Mouse (Mus musculus): ENCODE measurements at regions not wholly inside any gene's neighbourhood (a gene's known extent, or its start where the extent isn't known, plus 50 kb on each side); places are given as distances from the start of the nearest gene placed in this dataset.
"Not testable (repeated sequence)": the region's sequence is repeated elsewhere in the genome, so short reads cannot be mapped to it uniquely, and the experiment has no call there.

DNA sequence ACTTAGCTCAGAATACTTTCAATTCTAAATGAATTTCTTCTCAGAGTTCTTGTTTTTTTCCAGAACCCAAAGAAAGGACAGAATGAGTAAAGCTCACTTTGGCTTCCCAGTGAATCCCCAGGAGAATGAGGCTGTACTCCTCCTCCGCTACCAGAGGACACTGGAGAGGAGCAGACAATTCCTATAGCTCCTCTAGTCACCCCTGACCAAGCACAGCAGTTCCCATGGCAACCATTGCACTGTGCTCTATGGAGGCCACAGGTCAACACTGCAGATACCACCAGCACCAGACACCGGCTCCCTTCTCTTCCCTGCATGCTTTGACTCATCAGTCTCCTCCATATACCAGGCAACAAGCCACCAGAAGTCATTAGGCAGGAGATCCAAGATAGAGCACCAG, 447.6 kb upstream of the Arid1b start:
- no peak for DNase-seq (ENCODE audit: low spot score)

DNA sequence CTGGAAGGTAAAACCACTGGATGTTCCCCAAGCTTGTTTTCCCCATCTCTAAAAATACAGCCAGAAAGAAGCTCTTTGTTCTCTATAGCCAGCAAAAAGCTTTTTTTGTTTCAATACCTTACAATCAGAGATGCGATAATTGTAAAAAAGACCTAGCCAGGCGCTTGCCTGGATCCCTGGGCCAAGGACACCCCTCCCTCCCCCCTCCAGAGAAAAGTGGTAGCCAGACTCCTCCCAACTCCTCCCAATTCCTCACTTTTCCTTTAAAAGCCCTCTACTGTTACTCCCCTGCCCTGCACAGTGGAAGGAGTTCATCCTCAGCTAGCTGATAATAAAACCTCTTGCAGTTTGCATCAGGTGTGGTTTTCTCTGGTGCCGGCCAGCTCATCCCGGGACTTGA, 441.1 kb upstream of the Arid1b start:
- not testable (repeated sequence) for DNase-seq (ENCODE audit: low spot score)

DNA sequence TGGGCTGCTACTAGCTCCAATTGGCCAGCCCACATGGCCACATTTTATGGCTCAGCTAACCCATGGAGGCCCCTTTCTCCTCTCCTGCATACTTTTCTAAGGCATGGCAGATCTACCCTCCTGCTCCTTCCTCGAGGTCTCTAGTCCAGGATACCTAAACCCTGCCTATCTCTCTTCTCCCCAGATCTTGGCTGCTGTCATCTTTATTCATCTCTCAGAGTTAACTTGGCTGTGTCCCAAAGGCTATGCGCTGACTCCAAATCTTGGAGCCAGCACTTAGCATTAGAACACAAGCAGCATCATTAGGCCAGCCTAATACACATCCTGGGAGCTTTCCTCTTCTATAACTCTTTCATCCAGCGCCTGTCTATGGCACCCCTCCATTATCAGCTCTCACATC, 430.5 kb upstream of the Arid1b start:
- DNase-seq (ENCODE audit: low spot score), result no peak

DNA sequence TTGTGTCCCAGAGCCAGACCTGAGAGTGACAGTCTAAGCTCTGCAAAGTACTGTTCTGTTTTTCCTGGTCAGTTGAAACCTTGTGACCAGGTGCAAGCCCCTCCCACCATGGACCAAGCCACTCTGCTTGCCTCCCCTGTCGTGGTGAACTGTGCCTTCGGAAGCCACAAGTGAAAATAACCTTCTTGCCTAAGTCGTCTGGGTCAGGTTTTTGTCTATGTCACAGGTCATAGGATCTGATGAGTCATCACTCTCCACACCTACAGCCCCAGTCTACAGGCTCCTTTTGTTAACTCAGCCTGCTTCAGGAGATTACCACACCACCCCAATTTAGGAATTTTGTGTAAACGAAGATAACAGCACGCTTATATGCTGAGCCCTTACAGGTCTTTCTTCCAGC, 417.2 kb upstream of the Arid1b start:
- DNase-seq (ENCODE audit: low spot score), result no peak

DNA sequence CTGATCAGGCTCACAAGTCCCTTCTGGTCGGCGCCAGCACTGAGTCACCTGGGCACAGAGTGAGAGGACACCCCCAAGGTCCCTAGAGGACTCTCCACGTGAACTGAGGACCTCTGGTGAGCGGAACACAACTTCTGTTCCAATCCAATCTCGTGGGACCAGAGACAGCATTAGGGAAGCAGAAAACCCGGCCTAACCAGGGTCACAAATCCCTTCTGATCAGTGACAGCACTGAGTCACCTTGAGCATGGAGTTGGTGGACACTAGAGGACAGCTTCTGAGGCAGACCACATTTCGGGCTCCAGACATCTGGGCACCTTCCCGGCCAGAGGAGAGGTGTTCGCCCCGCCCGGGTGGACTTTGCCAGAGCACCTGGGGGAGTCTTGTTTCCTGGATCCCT, 412.3 kb upstream of the Arid1b start:
- DNase-seq (ENCODE audit: low spot score), result no peak

DNA sequence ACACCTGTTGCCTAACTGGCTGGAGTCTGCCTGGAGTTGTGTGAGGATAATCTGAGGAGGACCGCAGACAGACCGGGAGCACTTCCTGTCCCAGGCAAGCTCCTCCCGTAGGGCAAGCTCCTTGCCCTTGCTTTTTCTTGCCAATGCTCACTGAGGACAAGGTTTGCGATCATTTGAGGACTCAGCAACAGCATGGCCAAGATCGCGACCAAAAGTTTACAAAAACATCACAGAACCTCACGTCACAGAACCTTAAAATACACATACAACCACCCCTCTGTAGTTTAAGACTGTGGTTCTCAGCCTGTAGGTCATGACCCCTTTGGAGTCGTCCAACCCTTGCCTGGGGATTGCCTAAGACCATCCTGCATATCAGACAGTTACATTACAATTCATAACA, 383.7 kb upstream of the Arid1b start:
- DNase-seq (ENCODE audit: low spot score), result peak; percentile 18

DNA sequence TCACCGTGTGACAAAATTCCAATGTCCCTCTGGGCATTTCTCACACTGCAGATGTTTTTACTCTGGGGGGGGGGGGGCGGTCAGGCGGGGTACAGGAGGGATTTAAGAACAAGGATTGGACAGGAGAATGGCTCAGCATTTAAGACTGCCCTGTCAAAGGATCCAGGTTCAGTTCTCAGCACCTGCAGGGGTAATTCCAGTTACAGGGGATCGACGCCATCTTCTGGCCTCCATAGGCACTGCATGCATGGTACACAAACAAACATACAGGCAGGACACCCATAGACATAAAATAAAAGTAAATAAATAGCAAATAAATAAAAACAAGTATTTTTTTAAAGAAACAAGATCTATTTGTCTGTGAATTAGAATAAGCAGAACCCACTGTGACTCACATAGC, 383.1 kb upstream of the Arid1b start:
- no peak for DNase-seq (ENCODE audit: low spot score)

DNA sequence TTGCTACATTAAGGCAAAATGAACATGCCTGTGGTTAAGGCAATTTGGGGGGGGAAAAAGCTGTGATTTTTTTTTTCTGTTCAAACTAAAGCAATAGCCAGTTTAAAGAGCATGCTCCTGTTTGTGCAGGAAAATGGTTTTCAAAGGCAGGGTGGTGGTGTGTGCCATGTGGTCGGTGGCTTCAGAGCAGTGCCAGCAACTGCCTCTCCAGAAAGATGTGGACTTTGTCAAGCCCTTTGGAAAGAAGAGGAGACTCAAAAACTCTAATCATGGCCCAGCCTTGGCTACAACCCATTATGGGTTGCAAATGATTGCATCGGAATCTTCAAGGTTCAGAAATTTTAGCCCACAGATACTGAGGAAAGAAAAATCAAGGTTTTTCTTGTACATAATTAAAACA, 382.4 kb upstream of the Arid1b start:
- no peak for DNase-seq (ENCODE audit: low spot score)

DNA sequence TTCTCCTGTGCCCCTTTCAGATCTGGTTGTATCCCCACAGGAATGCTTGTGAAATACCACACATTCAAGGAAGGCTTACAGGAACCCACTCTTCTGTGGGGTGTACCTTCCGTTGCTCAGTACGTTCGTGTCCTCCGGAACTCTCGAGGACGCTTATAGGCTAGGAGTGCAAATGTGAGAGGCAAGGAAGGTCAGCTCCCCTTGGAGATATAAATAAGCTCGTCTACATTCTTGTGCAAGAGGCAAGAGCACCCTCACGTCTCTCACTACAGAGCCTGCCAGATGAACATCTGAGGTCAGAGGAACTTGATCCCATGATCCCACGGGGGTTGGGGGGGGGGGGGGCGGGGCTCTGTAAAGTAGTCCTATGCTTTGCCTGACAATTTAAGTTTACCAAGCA, 382.0 kb upstream of the Arid1b start:
- peak; percentile 15 for DNase-seq (ENCODE audit: low spot score)

DNA sequence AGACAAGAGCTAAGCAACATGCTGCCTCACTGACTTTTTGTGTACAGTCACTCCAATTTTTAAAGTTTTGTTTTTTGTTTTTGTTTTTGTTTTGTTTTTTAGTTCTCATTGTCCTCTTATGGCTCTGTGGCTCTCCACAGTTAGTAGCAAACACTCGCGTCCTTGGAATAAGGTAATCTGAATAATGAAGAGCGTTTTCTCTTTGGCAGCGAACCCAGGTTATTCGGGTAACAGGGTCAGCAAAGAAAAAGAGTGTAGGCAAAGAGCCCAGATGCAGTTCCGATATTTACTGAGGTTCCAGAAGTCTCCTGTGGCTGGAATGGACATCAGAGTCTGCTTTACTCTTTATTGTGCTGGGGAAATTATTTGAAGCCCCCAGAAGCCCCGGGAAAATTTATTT, 381.4 kb upstream of the Arid1b start:
- DNase-seq (ENCODE audit: low spot score), result no peak

DNA sequence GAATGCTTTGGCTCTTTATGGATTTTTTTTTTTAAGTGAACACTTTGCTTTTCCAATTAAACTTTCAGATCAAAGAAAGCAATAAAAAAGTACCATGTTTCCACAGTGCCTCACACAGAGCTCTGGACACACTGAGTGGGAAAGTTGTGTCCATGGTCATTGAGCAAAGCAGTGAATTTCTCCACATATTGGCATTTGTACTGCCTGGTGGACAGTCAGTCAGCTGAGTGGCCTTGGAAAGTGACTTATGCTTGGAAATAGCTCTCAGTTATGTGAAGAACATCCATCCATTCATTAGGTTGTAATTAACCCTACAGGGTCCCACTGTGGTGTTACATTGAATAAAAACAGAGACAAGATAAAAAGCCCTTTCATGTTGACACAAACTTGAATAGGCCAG, 373.8 kb upstream of the Arid1b start:
- DNase-seq (ENCODE audit: low spot score), result no peak

DNA sequence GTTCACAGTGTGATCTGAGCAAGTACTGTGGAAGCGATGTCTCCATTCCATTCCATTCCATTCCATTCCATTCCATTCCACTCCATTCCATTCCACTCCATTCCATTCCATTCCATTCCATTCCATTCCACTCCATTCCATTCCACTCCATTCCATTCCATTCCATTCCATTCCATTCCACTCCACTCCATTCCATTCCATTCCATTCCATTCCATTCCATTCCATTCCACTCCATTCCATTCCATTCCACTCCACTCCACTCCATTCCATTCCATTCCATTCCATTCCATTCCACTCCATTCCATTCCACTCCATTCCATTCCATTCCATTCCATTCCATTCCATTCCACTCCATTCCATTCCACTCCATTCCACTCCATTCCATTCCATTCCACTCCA, 368.0 kb upstream of the Arid1b start:
- DNase-seq (ENCODE audit: low spot score), result not testable (repeated sequence)

DNA sequence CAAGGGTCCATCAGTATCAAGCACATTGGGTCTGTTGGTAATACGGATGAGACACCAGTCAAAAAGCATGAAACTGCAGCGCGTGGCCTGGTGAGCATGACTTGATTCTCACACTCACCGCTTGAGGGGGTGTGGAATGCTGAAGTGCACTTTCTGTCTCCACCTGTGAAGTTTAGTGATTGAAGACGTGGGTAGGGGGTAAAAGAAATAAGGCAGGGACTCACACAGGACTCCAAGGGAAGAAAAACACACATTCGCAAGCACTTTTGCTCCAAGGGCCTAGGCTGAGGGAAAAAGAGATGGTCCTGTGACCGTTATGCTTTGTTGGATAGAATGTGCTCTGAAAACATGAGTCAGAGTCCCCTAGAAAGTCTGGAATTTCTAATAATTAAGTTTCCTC, 366.6 kb upstream of the Arid1b start:
- DNase-seq (ENCODE audit: low spot score), result no peak

DNA sequence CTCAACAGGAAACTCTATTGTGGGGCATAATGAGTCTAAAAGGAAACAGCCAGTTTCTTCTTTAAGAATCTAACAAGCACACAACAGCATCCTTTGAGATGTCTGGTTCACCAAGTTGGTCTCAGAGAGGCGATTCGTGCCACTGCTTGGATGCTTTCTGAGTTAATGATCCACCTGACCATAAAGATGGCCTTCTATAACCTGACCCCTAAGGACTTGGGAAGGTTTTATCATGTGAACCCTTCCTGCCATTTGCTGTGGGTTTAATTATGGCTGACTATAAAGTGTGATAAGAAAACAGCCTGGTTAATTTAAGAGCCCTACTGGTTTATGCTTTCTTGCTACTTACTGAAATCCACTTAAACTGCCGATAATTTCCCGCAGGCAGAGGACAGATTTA, 363.0 kb upstream of the Arid1b start:
- no peak for DNase-seq (ENCODE audit: low spot score)

DNA sequence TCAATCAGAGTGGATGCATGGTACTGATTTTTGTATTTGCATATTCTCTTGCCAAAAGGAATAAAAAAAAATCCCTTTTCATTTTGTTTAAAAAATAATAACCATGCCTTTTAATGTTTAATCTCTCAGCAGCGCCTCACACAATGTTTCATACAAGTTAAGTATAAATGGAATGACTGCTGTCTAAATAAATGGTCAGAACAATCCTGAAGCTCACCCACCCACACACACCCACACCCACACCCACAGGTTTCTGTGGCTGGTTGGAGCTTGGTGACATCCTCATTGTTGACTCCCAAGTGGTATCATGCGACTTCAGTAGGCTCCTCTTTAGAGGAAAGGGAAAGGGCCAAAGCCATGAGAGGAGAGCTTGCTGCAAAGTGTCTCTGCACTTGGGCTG, 361.6 kb upstream of the Arid1b start:
- DNase-seq (ENCODE audit: low spot score), result no peak

DNA sequence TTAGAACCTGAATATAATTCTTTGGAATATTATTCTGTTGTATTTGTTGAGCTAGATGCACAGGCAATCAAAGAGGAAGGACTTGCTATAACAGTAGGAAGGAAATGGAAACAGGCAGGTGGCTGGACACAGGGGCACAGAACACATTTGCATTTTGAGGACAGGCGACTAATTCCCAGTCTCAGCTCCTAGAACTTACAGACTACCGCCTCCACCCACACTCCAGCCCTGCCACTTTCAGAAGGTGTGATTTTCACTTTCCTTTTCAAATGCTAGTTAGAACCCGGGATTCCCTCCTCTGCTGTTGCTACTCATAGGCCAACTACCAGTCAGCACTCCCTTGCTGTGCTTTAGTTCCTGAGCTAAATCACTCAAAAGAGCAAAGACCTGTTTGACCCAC, 360.4 kb upstream of the Arid1b start:
- DNase-seq (ENCODE audit: low spot score), result no peak

DNA sequence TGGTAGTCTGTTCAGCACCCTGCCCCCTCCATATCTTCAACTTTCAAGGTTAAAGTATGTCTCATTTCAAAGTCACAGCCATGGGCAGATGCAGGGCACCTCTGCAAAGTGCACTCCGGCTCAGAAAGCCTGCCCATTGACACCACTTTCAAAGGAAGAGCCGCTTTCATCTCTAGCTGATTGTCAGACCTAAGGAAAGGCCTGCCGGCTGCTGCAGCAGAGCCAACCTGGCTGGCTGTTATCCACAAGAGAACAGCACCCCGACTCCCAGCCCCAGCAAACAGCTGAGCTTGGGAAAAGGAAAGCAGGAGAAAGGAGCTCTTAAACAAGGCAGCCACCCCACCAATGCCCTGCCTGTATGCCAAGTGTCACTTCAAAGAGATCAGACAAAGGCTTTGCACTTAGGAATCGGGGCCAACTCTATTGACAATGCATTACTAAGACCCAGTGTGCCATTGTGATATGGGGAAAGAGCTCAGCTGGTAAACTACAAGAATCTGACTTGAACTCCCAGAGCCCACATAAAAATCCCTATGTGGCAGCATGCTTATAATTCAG, 357.3 kb upstream of the Arid1b start:
- DNase-seq (ENCODE audit: low spot score), result no peak

DNA sequence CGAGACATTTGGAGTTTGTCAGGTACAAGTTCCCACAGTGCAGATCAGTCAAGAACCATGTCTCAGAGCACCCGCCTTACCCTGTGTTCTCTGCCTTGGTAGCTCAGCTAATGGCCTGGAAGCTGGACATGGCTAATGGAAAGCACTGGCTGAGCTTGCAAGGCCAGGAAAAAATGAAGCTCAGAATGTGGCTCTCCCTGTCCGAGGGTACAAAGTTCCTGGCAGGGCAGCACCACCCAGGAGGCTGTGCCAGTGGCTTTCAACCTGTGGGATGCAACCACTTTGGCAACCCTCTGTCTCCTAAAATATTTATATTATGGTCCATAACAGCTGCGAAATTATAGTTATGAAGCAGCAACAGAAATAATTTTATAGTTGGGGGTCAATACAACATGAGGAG, 354.6 kb upstream of the Arid1b start:
- no peak for DNase-seq (ENCODE audit: low spot score)

DNA sequence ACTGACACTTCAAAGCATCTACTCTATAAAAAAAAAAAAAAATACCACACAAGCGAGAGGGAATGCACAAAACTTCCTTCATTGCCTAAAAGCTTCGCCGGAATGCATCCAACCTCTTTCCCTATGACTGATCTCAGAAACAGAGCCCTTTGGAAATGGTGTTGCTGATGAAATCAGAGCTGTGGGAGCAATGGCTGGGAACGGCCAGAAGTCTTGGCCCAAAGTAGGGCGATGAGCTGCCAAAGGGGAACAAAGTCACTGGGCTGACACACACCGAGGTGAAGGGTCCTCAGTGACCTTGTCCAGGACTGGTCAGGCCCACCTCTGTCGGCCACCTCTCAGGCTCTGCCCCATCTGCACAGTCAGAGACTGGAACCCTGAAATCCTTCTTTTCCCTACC, 353.6 kb upstream of the Arid1b start:
- DNase-seq (ENCODE audit: low spot score), result peak; percentile 38

DNA sequence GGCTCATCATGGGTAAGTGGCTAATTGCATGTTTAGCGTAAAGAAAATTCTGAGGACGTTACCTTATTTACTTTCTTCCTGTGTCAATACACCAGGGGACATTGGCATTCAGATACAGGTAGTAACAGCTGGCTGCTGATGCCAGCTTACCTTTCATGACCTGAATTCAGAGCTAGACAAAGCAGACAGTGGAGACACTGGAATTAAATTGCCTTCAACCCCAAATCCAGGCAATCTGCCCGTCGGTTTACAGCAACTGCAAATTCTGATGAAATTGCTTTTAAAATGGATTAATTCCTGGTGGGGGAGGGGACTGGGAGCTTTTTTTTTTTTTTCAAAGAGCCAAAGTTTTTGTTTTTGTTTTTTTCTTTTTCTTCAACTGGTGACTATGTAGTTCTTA, 353.0 kb upstream of the Arid1b start:
- no peak for DNase-seq (ENCODE audit: low spot score)

DNA sequence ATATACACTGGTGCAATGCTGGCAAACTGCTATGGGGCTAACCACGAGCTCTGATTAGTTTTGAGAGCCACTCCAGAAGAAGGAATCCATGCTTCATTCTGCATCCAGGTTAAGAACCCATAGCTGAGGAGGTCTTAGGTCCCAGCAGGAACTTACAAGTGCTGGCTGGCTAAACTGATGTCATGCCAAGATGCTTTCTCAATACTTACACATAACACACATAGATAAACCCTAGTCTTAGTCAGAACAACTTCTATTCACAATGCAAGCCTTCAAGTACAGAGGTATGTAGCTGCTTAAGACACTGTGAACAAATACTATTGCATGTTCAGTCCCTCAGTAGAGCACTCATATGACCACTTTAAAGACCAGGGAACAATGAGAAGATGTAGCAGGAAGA, 352.1 kb upstream of the Arid1b start:
- no peak for DNase-seq (ENCODE audit: low spot score)

DNA sequence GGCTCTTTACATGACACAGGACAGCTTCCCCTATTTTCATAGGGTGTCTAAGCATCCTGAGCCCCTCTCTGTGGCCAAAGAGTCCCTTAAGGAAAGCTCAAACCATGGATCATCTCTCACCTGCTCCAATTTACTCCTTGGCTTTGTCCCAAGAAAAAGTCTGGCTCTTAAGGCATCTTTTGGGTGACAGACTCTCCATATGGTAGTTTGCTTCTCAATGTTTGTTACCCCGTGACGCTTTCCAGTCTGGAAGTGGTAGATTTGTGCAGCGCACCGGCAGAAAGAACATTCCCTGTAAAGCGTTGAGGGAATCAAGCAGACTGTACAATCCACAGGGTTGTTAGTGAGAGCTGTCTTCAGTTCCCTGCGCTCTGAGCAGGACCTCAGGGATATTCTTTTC, 350.8 kb upstream of the Arid1b start:
- DNase-seq (ENCODE audit: low spot score), result no peak

DNA sequence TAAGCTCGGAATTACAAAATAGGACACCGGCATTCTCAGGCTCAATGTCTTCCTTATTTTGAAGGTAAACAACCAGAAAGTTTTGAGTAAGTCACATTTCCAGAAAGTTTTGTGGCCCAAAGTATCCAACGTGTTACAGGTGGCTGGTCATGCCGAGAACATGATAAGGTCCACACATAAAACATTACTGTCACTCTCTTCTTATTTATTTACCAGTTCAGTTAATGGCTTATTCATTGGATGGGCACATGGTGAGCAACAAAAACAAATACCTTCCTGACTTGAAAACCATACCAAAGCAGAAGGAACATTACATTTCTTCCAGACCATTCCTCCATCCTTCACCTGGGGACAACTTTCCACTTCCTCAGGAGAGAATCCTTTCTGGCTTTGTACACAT, 345.5 kb upstream of the Arid1b start:
- no peak for DNase-seq (ENCODE audit: low spot score)

DNA sequence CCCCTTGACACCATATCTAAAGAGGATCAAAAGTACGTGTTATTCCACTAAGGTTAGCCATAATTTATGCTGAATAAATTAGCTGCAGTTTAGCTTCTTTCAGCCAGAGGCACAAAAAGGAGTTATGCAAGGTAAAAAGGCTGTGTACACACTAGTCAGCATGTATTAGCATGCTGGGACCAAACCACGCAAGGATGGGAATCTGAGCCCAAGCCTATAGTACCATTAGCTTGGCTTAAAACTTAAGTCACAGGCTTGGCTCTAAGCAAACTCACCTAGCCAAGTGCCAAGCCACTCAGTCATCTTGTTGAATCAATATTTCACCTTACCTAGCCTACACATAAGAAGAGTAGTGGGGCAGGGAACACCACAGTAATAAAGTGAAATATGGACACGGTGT, 339.9 kb upstream of the Arid1b start:
- no peak for DNase-seq (ENCODE audit: low spot score)

DNA sequence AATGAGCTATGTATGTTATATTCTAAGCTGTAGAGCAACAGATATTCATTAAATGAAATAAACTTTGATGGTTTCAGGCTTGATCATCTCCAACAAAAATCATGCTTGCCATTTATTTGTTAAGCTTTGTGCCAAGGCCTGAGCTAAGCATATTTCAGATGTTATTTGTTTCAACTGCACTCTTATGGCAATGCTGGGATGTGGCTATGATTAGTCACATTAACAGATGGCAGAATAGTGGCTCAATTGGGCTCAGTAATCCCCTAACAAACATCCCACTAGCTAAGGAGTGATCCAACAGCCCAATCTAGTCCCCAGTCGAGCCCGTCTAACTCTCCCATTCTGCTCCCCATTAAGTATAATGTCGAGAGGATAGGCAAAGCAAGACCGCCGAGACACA, 332.1 kb upstream of the Arid1b start:
- DNase-seq (ENCODE audit: low spot score), result no peak
